Mouse (Mus musculus): ENCODE data around the gene Cux1. TPM values are rescaled to one million over a fixed set of nuclear protein-coding genes. Genes with fewer than 3 reads are reported as not detected.

Gene Cux1
- polyA plus RNA-seq, 1 experiment from 2014 or later, result 68.9 TPM

DNA sequence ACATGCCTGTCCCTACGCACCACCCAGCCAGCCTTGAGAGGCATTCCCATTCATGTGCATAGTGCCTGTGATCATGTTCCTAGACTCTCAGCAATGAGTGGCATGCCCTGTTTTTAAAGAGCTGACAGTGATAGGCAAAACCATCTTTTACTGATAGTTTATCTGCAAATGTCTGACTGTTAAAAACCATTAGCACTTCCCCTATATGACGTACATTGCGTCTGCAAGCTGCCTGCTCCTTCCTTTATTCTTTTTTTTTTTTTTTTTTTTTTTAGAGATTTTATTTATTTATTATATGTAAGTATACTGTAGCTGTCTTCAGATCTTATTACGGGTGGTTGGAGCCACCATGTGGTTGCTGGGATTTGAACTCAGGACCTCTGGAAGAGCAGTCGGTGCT, 205.3 kb downstream of the Cux1 start:
- Histone ChIP-seq H3K36me3 (peaks cover 90% of the 10 kb centered on the region), H3K4me3 (no peak overlapping the region), H3K9me3 (no peaks in the 10 kb centered on the region), H3K4me2 (no peak overlapping the region), H3K4me1 (peaks cover 13% of the 10 kb centered on the region), H3K27me3 (replicated peaks) (no peaks in the 10 kb centered on the region), H3K27ac (replicated peaks) (no peak overlapping the region), H3K9ac (no peak overlapping the region)
- WGBS, result 86% methylated on average over 5 of the region's 5 CpGs
- ATAC-seq (ENCODE audit: extremely low read depth, insufficient number of reproducible peaks, low FRiP score, low TSS enrichment), result no peak

DNA sequence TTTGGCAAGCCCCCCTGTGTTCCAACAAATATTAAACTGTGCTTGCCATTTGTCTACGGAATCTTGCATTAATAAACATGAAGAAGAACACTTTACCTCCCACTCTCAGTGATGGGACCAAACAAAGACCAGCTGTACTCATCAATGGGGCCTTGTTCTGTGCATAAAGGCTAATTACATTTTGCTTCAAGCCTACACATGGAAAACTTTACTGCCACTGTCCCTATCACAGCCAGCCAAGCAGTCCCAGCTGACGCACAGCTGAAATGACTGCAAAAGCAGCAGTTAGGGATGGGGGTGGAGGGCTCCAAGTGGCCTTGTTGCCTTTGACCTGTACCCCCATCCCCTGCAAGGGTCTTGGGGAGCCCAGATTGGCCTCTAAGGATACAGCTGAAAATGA, 210.1 kb downstream of the Cux1 start:
- 75% methylated on average over 2 of the region's 2 CpGs for WGBS
- H3K27me3 ChIP-seq (replicated peaks), result no peaks in the 10 kb centered on the region
- H3K4me1 ChIP-seq, result peaks cover 54% of the 10 kb centered on the region
- H3K9ac ChIP-seq, result 0 out of 2 replicates have a peak overlapping the region, but pooled peaks have one; percentile 25
- no peak for ATAC-seq (ENCODE audit: extremely low read depth, insufficient number of reproducible peaks, low FRiP score, low TSS enrichment)
- peak overlapping the region; percentile 45 for H3K27ac ChIP-seq (replicated peaks)
- H3K9me3 ChIP-seq, result no peaks in the 10 kb centered on the region
- no peak overlapping the region for H3K4me2 ChIP-seq
- H3K36me3 ChIP-seq, result peaks cover 72% of the 10 kb centered on the region
- no peak overlapping the region for H3K4me3 ChIP-seq

DNA sequence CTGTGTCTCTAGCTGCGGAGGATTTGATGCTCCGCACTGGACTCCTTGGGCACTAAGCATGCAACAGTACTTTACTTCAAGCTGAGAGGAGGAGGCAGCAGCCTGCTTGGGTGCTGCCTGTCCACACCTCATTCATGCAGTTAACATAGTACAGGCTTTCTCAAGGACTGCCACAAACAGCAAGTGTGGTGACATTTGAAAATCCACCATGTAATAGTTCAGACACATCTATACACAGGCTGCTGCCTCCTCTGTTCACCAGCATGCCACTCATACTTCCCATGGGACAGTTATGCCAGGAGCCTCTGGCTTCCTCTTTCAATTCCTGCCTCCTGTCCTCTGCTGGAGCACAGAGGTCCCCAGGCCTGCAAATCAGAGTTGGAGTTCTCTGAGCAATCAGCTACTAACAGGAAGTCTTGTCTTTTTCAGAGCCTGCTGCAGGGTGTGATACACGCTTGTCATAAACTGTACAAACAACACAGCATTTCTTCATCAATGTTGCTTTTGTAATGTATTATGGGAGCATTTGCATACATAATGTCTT, 211.6 kb downstream of the Cux1 start:
- WGBS, result 42% methylated on average over 3 of the region's 3 CpGs
- H3K4me1 ChIP-seq, result peaks cover 54% of the 10 kb centered on the region
- H3K4me2 ChIP-seq, result no peak overlapping the region
- peak overlapping the region; percentile 72 for H3K27ac ChIP-seq (replicated peaks)
- no peaks in the 10 kb centered on the region for H3K9me3 ChIP-seq
- no peak overlapping the region for H3K4me3 ChIP-seq
- ATAC-seq (ENCODE audit: extremely low read depth, insufficient number of reproducible peaks, low FRiP score, low TSS enrichment), result peak; percentile 42; the same call in 1 of the 2 replicates
- H3K9ac ChIP-seq, result peak overlapping the region; percentile 29; the same call in 1 of the 2 replicates
- peaks cover 67% of the 10 kb centered on the region for H3K36me3 ChIP-seq
- H3K27me3 ChIP-seq (replicated peaks), result no peaks in the 10 kb centered on the region

DNA sequence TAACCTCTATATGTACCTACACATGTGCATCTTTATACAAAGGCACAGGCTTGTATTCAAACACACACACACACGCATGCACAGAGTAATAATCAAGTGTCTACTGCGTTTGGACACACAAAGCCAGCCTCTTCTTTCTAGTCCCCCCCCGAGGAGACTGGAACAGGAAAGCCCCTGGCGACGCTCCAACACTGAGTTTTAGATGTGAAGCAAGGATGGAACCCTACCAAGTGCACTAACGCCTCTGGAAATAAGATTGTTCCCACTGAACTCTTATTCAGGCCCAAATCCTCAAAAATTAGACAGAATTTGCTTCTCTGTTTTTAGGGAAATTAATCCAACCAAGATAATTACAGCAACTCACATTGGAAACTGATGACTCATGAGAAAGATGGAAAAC, 212.6 kb downstream of the Cux1 start:
- Histone ChIP-seq H3K4me1 (peaks cover 54% of the 10 kb centered on the region), H3K9ac (no peak overlapping the region), H3K36me3 (peaks cover 60% of the 10 kb centered on the region), H3K27ac (replicated peaks) (peak overlapping the region; percentile 72; the same call in 1 of the 2 replicates), H3K4me2 (no peak overlapping the region), H3K27me3 (replicated peaks) (no peaks in the 10 kb centered on the region), H3K9me3 (no peaks in the 10 kb centered on the region), H3K4me3 (no peak overlapping the region)
- 70% methylated on average over 6 of the region's 6 CpGs for WGBS
- no peak for ATAC-seq (ENCODE audit: extremely low read depth, insufficient number of reproducible peaks, low FRiP score, low TSS enrichment)

DNA sequence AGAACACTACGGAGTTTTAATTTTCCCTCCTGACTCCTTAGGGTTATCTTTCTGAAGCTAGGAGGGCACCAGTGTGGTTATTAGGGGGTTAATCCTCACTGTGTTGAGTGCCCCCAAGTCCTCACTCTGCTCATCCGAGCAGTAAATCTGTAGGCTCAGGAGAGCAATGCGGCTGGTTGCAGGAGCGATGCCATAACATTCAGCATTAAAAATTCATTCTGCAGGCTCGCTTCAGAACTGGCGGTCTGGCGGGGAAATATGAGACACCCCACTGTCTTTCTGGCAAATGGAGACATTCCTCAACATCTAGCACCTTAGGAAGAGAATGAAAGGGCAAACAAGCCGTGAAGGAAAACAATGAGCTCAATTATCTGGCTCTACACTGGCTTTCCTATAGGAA, 214.2 kb downstream of the Cux1 start:
- no peak for ATAC-seq (ENCODE audit: extremely low read depth, insufficient number of reproducible peaks, low FRiP score, low TSS enrichment)
- H3K4me2 ChIP-seq, result no peak overlapping the region
- no peaks in the 10 kb centered on the region for H3K27me3 ChIP-seq (replicated peaks)
- H3K36me3 ChIP-seq, result peaks cover 59% of the 10 kb centered on the region
- WGBS, result 69% methylated on average over 8 of the region's 8 CpGs
- no peak overlapping the region for H3K27ac ChIP-seq (replicated peaks)
- H3K4me3 ChIP-seq, result no peak overlapping the region
- H3K9me3 ChIP-seq, result no peaks in the 10 kb centered on the region
- H3K9ac ChIP-seq, result no peak overlapping the region
- H3K4me1 ChIP-seq, result peaks cover 52% of the 10 kb centered on the region

DNA sequence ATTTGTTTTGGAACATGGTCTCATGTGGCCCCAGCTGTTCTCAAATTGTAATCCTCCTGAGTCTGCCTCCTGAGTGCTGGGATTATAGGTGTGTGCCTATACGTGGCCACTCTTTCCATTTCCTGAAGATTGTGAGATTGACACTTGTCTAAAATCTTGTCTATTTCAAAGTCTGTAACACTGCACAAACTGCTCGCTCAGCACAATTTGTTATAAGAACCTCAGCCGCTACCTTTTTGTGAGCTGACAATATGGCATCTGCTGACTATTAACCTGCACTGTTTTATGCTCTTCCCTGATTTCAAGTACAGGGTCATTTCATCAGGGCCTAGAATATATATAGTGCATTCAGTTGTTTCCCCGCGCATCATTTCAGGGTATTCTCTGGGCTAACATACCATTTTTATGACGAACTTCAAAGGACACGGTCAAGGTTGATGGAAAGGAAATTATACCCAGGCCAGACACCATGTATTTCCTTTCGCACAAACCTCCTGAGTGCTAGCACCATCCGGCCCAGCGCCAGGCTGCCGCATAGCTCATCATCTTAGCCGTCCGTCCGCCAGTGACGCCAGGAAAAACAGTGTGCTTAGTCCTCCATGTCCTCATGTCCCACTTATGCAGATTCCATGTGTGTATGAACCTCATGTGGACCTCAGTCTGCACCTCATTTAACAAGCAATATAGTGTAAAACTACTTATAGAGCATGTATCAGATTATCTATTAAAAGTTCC, 224.0 kb downstream of the Cux1 start:
- H3K4me1 ChIP-seq, result peaks cover 14% of the 10 kb centered on the region
- no peak overlapping the region for H3K27ac ChIP-seq (replicated peaks)
- peaks cover 51% of the 10 kb centered on the region for H3K36me3 ChIP-seq
- no peaks in the 10 kb centered on the region for H3K27me3 ChIP-seq (replicated peaks)
- H3K9me3 ChIP-seq, result no peaks in the 10 kb centered on the region
- H3K4me2 ChIP-seq, result no peak overlapping the region
- no peak overlapping the region for H3K9ac ChIP-seq
- ATAC-seq (ENCODE audit: extremely low read depth, insufficient number of reproducible peaks, low FRiP score, low TSS enrichment), result no peak
- no peak overlapping the region for H3K4me3 ChIP-seq
- WGBS, result 85% methylated on average over 15 of the region's 15 CpGs

DNA sequence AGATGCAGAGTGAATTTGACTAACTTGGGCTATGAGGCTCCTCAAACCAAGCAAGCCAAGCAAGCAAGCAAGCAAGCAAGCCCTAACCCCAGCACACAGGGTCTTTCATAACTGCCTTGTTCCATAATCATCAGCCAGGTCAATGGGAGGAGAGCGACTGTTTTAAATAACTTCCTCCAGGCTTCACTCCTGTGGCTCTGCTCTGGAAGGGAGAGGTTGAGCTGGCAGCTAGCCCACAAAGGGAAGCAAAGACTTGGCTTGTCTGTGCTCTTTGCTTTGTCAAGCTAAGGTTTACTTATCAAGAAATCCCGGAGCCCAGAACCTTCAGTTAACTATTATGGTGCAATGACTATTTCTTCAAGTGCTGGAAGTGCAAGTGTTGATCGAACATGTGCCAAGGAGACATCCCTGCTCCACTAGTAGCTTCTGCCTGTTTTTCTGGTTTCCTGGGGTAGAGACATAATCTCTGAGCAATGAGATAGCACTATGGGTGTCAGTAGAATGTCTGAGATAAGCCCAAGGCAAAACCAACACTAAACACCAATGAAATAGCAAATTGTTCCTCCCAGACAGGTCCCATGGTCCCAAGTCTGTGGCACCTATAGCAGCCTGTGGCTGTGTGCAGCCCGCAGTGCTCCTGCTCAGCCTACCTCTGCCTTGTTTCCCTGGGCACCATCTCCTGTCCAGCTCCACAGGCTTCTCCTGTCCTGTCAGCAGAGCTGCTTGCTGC, 230.3 kb downstream of the Cux1 start:
- Histone ChIP-seq H3K36me3 (peaks cover 71% of the 10 kb centered on the region), H3K4me1 (peaks cover 25% of the 10 kb centered on the region), H3K9me3 (no peaks in the 10 kb centered on the region), H3K4me2 (no peak overlapping the region), H3K4me3 (no peak overlapping the region), H3K27ac (replicated peaks) (peak overlapping the region; percentile 66), H3K9ac (no peak overlapping the region), H3K27me3 (replicated peaks) (no peaks in the 10 kb centered on the region)
- WGBS, result 39% methylated on average over 4 of the region's 4 CpGs
- no peak for ATAC-seq (ENCODE audit: extremely low read depth, insufficient number of reproducible peaks, low FRiP score, low TSS enrichment)

DNA sequence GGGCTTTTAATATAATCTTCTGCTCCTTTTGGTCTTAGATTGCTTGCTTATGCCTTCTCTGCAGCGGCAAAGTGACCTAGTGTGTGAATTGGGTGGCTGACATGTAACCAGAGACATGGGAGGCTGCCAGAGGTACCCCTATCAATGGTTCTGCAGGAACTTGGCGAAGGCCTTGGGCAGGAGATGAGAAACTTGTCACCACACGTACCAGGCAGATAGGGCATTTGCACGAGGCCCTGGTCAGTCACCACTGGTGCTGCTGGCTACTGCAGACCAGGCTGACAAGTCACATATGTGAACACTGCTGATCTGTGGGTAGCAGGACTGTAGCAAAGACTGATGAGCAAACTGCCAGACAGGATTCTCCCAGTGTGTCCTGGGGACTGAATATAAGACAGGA, 231.6 kb downstream of the Cux1 start:
- ATAC-seq (ENCODE audit: extremely low read depth, insufficient number of reproducible peaks, low FRiP score, low TSS enrichment), result no peak
- Histone ChIP-seq H3K27me3 (replicated peaks) (no peaks in the 10 kb centered on the region), H3K36me3 (peaks cover 81% of the 10 kb centered on the region), H3K4me2 (no peak overlapping the region), H3K27ac (replicated peaks) (no peak overlapping the region), H3K4me1 (peaks cover 18% of the 10 kb centered on the region), H3K9me3 (no peaks in the 10 kb centered on the region), H3K9ac (no peak overlapping the region), H3K4me3 (no peak overlapping the region)
- WGBS, result 79% methylated on average over 4 of the region's 4 CpGs

DNA sequence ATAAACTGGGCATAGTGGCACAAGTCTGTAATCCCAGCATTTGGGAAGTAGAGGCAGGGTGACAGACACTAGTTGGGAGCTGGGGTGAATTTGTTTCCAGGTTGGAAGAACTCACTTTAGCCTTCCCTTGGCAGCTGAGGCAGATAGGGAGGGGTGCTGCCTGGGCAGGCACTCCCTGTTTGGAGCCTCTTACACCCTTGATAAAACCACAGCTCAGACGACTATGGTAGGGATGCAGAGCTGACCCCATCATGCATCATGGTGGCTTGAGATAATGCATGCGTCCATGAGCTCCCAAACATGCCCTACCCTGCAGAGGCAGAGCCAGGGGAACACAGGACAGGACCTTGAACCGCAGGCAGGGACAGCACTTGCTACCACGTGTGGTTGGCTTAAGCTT, 232.5 kb downstream of the Cux1 start:
- no peak for ATAC-seq (ENCODE audit: extremely low read depth, insufficient number of reproducible peaks, low FRiP score, low TSS enrichment)
- H3K36me3 ChIP-seq, result peaks cover 81% of the 10 kb centered on the region
- peaks cover 18% of the 10 kb centered on the region for H3K4me1 ChIP-seq
- 68% methylated on average over 4 of the region's 4 CpGs for WGBS
- H3K4me3 ChIP-seq, result no peak overlapping the region
- no peaks in the 10 kb centered on the region for H3K27me3 ChIP-seq (replicated peaks)
- H3K4me2 ChIP-seq, result no peak overlapping the region
- H3K9me3 ChIP-seq, result no peaks in the 10 kb centered on the region
- no peak overlapping the region for H3K27ac ChIP-seq (replicated peaks)
- no peak overlapping the region for H3K9ac ChIP-seq

DNA sequence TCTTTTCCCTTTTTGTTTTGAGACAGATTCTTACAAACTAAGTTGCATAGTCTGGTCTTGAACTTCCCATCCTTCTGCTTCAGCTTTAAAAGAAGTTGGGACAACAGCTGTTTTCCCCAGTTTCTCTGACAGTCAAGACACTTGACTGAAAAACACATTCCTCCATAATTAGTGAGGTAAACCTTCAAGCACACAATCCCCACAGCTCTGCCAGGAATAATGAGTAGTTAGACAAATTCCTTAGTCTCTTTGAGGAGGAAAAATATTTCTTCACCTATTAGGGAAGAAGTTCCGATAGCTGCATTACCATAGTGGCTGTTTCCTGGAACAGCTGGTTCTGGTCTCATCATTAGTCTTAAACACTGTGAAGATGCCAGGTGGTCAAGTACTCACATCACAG, 233.2 kb downstream of the Cux1 start:
- 88% methylated on average over 1 of the region's 1 CpGs for WGBS
- no peak for ATAC-seq (ENCODE audit: extremely low read depth, insufficient number of reproducible peaks, low FRiP score, low TSS enrichment)

DNA sequence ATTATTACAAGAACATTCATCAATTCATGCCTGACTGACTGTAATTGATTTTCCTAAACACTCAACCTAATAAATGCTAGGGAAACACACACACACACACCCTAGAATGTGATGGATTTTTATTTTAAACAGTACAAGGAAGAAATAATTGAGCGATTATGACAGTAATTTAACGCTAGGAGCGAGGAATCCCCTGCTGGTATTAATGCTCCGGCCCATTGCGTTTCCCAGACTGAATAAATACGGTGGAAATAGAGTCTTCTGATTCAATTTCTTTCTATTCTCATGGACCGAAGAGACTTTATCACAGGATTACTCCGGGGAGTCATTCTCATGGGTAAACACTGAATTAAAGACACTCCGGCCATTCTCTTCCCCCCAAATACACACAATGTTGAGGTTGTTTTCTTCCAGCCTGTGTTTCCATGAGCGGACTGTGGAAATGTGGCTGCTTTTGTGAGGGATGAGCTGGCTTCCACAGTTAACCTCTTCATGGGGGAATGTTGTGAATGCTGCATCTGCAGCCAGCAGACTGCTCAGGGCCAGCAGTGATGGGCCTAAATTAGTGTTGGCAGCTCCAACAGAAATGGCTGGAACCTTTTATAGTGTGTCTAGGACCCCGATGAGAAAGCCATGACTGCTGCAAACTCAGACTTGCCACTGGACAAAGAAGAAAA, 234.4 kb downstream of the Cux1 start:
- 89% methylated on average over 11 of the region's 11 CpGs for WGBS
- Histone ChIP-seq H3K4me1 (peaks cover 18% of the 10 kb centered on the region), H3K27me3 (replicated peaks) (no peaks in the 10 kb centered on the region), H3K9ac (no peak overlapping the region), H3K36me3 (peaks cover 82% of the 10 kb centered on the region), H3K4me2 (no peak overlapping the region), H3K9me3 (no peaks in the 10 kb centered on the region), H3K4me3 (no peak overlapping the region), H3K27ac (replicated peaks) (no peak overlapping the region)
- ATAC-seq (ENCODE audit: extremely low read depth, insufficient number of reproducible peaks, low FRiP score, low TSS enrichment), result no peak

More for the DNA sequence above, 233.2 kb downstream of the Cux1 start:
- H3K27me3 ChIP-seq (replicated peaks), result no peaks in the 10 kb centered on the region
- H3K27ac ChIP-seq (replicated peaks), result no peak overlapping the region
- no peaks in the 10 kb centered on the region for H3K9me3 ChIP-seq
- H3K36me3 ChIP-seq, result peaks cover 79% of the 10 kb centered on the region
- H3K4me1 ChIP-seq, result peaks cover 18% of the 10 kb centered on the region
- no peak overlapping the region for H3K4me3 ChIP-seq
- H3K9ac ChIP-seq, result no peak overlapping the region
- H3K4me2 ChIP-seq, result no peak overlapping the region
